Mouse (Mus musculus): ENCODE measurements at regions not wholly inside any gene's neighbourhood (a gene's known extent, or its start where the extent isn't known, plus 50 kb on each side); places are given as distances from the start of the nearest gene placed in this dataset.

DNA sequence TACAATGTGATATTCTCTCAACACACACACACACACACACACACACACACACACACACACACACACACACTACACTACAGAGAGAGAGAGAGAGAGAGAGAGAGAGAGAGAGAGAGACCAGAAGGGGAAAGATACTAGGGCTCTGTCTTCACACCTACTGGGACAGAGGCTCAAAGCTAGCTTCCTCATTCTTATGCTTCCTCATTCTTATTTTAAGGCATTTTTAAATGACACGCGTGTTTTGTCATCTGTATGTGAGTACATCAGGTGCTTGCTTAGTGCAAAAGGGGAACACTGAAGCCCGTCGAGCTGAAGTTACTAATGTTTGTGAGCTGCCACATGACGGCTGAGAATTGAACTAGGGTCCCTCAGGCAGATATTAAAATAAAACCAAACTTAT, 769.5 kb downstream of the Adgrl2 start:
- no peak for TF ChIP-seq POLR2A (IDR thresholded peaks at IDR 0.05; ENCODE audit: borderline replicate concordance, low read depth, low read length)
- no peak for TF ChIP-seq CTCF (IDR thresholded peaks at IDR 0.05; ENCODE audit: low read depth, low read length)
